Mouse (Mus musculus) CH12.LX (cell line): ENCODE measurements around the gene Ldlrad1.

ENCODE experiments used
- EP300 ChIP-seq: IDR thresholded peaks from 2 replicates; pipeline ENCODE4 v1.6.1; 2011; ENCODE audit warnings: low read length, improper control_type of control experiment
- JUN ChIP-seq: IDR thresholded peaks from 2 replicates; pipeline ENCODE4 v1.6.1; 2011; ENCODE audit warnings: low read depth, mild to moderate bottlenecking, low read length, improper control_type of control experiment, moderate library complexity; ENCODE audit not compliant: insufficient read depth
- JUND ChIP-seq: conservative IDR thresholded peaks from 2 replicates; pipeline ENCODE4 v1.6.1; 2011; ENCODE audit warnings: low read depth, low read length, improper control_type of control experiment
- KAT2A ChIP-seq: IDR thresholded peaks from 2 replicates; pipeline ENCODE4 v1.6.1; 2012; ENCODE audit warnings: low read length, improper control_type of control experiment, inconsistent platforms; ENCODE audit not compliant: insufficient replicate concordance
- RAD21 ChIP-seq: IDR thresholded peaks from 2 replicates; pipeline ENCODE4 v1.6.1; 2011; ENCODE audit warnings: low read depth, mild to moderate bottlenecking, low read length, improper control_type of control experiment, moderate library complexity
- SIN3A ChIP-seq: IDR thresholded peaks from 2 replicates; pipeline ENCODE4 v1.6.1; 2012; ENCODE audit warnings: low read length, improper control_type of control experiment, inconsistent platforms

- TF ChIP-seq KAT2A (no peak), RAD21 (no peak), JUN (no peak), EP300 (no peak), JUND (no peak), SIN3A (no peak)
Observed at GRCm38 (mm10) chr4:107196454-107196853, 12.5 kb upstream of the Ldlrad1 start.
